Mouse (Mus musculus): ENCODE data around the gene Tmem208. TPM values are rescaled to one million over a fixed set of nuclear protein-coding genes. Genes with fewer than 3 reads are reported as not detected.
A peak's percentile ranks its signal among the peaks of the same experiment; 100 is the strongest.

Tmem208 gene
- total RNA-seq, 2 experiments from 2014 or later = 43.4 to 46.6 TPM

- DNase-seq (ENCODE audit: low spot score in 2 of 2) = no peak
Measured at GRCm38 (mm10) chr8:105298351-105299252, 27.6 kb upstream of the Tmem208 start.

- no peak for DNase-seq (ENCODE audit: low spot score in 2 of 2)
Measured at GRCm38 (mm10) chr8:105299962-105300361, 26.2 kb upstream of the Tmem208 start.

- no peak for DNase-seq (ENCODE audit: low spot score in 2 of 2)
Measured at GRCm38 (mm10) chr8:105303396-105303795, 22.8 kb upstream of the Tmem208 start.

DNA sequence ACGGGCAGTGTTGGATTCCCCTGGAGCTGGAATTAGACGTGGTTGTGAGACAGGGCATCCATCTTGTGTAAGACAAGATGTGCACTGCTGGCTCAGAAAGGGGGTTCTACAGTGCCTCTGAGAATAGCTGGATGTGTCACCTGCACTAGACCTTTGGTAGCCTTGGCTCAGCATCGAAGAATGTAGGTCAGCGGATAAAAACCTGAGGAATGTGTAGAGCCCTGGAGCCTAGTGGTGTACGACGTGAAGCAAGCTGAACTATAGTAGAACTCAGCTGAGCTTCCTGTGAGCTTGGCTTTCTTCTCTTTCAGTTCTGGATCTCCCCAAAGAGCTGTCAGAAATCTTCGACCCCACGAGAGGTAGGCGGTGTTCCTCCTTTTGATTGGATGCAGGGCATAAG lies 22.3 kb upstream of the Tmem208 start:
- no peak for DNase-seq (ENCODE audit: low spot score in 2 of 2)

DNA sequence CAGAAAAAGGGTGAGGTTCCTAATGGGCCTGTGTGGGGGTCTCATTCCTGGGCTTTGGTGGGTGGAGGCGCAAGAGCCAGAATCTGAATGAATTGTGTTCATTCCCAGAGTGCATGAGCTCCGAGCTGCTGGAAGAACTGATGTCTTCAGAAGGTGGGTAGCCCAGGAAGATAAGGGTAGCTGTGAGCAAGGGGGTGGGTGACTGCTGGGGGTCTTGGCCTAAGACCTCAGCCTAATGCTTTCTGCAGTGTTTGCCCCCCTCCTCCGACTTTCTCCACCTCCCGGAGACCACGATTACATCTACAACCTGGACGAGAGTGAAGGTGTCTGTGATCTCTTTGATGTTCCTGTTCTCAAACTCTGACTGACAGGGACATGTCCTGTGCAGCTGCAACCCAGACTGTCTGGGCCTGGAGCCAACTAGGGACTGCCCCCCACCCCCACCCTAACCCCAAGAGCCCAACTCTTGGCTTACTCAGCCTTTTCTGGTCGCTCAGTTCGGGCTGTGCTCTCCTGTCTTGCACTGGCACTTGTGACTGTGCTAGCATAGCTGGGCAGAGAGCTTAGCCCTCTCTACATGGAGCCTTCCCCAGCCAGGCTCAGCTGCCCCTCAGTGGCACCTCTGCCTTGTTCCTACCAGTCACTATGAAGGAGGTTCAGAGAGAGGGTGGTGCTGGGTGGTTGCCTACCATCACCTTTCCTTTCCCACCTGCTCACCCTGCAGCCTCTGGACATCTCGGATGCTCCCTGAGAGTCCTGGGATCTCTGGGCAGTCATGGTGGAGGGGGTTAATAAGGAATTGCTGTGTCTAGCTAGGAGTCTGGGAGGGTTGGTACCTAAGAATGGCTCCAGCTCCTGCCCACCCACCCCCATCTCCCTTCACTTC lies 21.6 kb upstream of the Tmem208 start:
- DNase-seq (ENCODE audit: low spot score in 2 of 2) = no peak

DNA sequence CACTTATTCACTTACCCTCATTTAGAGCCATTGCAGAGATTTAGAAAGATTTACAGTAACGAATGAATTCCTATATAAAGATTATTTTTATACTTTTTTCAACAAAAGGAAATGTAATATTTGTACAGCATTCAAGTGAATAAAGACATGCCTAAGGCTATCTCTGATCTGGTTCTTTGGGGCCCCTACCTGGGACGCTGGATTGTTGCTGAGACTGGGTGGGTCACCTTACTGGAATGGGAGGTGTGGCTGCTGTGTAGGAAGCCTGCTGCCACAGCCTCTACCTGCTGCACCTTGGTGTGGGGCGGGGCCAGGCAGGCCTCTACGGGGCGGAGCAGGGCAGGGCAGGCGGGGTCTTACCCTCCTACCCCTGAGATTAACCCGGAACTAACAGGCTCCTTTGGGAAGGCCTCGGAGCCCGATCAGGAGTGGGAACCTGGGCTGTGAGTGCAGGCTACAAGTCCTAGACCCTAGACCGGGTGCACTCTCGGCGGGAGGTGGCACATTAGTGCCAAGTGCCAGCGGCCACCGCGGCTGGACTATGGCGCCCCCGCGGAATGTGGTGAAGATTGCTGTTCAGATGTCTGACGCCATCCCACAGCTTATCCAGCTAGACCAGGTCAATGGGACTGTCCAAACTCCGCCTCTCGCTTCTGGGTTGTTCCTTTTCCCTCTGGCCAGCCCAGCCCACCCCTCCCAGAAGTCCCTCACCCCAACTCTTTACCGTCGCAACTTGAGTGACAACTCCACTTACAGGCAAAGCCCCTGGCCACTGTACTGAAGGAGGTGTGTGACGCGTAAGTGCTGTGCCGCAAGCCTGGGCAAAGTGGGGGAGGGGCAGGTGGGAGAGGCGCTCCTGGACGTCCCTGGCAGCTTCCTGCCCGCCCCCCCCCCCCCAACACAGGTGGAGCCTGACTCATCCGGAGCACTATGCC lies 20.7 kb upstream of the Tmem208 start, which contains the start of gene Elmo3:
TSS of gene Elmo3 (plus strand) at position 391 of the 935 bp plus-strand sequence.
- peak; percentile 39 to 60 for DNase-seq (ENCODE audit: low spot score in 2 of 2)

- DNase-seq (ENCODE audit: low spot score in 2 of 2) = no peak
Measured at GRCm38 (mm10) chr8:105306146-105306691, 19.9 kb upstream of the Tmem208 start.

GRCm38 (mm10) chr8:105307670-105308069 lies 18.5 kb upstream of the Tmem208 start:
- no peak for DNase-seq (ENCODE audit: low spot score in 2 of 2)

GRCm38 (mm10) chr8:105308428-105308827 lies 17.7 kb upstream of the Tmem208 start:
- DNase-seq (ENCODE audit: low spot score in 2 of 2) = no peak

- no peak for DNase-seq (ENCODE audit: low spot score in 2 of 2)
Measured at GRCm38 (mm10) chr8:105309142-105309847, 16.9 kb upstream of the Tmem208 start.

DNA sequence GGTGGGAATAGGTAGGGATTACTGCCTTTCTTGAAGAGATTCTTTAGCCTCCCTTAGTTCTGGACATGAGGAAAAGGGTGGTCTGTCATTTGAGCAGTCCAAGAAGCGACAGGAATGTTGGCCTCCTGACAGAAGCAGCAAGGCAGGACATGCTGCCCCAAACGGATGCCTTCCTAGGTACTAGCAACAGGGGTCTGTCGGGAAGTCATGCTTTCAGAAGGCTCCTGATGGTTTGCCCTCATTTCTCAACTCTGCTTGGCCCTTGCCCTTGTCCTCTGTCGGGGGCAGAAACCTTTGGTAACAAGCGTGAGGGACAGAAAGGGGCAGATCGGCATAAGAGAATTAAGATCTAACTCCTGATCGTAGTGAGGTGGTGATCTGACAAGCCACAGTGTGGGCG lies 16.0 kb upstream of the Tmem208 start:
- DNase-seq (ENCODE audit: low spot score in 2 of 2) = no peak

- DNase-seq (ENCODE audit: low spot score in 2 of 2) = no peak
Measured at GRCm38 (mm10) chr8:105311718-105312117, 14.4 kb upstream of the Tmem208 start.

DNA sequence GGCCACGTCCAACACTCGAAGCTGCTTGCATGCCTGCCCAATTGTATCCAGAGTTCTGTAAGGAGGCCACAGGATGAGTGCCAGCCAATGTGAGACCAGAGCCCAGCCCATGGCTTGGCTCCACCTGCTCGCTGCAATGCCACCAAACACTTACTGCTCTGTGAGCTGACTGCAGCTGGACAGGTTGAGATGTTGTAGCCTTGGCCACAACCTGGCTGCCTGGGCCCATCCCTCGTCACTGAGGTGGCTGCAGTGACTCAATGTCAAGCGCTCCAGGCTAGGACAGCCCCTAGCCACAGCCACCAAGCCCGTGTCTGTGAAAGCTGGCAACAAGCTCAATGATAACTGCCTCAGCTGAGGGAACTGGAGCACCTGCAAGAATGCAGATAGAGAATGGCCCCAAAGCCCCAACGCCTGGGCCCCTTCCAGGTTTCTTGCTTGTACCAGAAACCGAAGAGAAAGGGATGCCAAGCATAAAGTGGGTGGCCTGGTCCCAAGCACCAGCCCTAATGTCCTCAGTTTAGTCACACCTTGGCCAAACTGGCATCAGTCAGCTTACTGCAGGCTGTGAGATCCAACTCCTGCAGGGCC lies 13.2 kb upstream of the Tmem208 start:
- no peak for DNase-seq (ENCODE audit: low spot score in 2 of 2)

DNA sequence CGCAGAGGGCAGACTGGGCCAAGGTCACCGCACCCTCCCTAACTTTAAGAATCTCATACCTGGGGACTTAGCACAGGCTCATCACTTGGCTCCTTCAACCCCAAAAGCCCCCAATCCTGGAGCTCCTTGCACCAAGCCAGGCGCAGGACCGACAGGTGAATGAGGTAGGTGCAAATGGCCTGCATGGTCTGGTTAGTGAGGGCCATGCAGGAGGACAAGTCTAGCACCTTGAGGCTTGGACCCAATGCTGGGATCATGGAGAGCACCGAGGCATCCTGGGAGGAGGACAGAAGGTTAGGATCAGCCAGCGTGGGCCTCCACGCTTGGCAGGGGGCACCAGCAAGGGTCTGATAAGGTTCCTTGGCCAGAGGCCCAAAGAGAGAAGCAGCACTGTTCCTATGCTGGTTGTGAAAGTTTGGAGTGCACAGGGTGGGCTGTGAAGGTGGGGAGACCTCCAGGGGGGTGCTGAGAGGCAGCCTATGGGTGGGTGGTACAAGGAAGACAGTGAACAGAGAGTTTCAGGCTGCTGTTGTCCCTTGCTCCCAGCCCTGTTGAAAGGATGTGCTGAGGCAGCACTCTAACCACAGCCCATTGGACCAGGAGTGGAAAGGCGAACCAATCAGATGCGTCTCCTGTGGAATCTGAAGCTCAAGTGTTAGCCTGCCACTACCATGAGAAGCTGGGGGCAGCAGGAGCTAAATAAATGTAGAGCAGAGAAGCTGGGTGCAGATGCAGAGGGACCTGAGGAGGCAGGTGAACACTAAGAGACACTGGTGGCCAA lies 12.3 kb upstream of the Tmem208 start:
- DNase-seq (ENCODE audit: low spot score in 2 of 2) = no peak

- no peak for DNase-seq (ENCODE audit: low spot score in 2 of 2)
Measured at GRCm38 (mm10) chr8:105315073-105315769, 10.9 kb upstream of the Tmem208 start.

DNA sequence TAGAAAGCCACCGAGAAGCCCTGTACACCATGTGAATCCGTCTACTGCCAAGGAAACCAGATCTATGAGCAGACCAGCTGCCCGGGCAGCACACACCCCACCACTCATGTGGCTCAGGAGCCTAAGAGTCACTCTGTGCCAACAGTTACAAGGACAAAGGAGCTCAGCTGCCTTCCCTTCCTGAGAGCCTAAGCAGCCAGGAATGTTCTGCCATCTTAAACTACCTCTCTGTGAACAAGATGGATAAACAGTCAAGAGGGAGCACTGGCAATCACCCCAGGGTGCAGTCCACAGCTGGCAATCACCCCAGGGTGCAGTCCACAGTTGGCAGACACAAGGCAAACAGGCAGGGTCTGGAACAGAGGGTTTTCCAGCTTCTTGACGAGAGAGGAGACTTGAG lies 8.2 kb upstream of the Tmem208 start:
- DNase-seq (ENCODE audit: low spot score in 2 of 2) = no peak

DNA sequence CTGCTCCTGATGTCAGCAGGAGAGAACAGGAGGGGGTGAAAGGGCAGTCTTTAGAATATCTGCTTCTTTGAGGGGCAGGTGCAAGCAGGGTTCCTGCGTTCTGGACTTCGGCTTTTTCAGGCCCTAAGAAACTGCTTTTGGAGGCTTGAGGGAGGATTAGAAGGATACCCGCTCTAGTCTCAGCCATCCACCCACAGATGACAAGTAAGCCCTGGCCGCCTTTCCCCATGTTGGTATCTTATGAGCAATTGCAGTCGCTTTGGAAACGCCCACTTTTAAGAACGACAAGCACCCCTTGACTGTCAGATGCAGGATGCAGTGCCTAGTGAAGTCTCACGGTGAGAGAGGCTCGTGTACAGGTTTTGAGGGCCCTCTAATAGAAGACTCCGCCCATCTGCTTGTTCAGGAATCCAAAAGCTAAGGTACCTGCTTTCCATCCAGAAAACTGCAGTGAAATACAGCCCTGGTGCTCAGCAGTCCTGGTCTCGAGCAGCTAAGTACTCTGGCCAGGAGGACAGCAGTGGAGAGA lies 7.4 kb upstream of the Tmem208 start:
- DNase-seq (ENCODE audit: low spot score in 2 of 2) = no peak

DNA sequence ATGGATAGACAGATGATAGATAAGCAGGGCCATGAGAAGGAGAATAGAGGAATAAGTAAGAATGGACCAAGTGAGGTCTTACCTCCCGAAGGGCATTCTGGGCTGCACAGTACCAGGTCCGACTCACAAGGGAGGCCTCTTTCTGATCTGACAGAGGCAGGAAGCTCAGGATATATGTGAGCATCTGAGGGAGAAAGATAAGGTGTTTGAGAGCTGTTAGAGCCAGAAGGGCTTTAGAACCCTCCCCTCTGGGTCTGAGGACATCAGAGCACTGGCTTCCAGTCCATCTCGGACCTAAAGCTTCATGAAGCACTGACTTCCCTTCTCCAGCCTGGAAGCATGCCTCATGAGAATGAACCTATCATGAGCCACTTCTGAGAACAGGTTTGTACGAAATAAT lies 3.0 kb upstream of the Tmem208 start:
- no peak for DNase-seq (ENCODE audit: low spot score in 2 of 2)

Measured in layer of hippocampus, postnatal 10 days (tissue).